Mouse (Mus musculus) embryonic fibroblast, embryonic 13.5 days (primary cell): ENCODE results near the gene Crnn.

Experiments
- CTCF ChIP-seq: IDR thresholded peaks from 2 replicates; pipeline ENCODE4 v1.5.1; 2011; ENCODE audit warnings: mild to moderate bottlenecking, control low read depth, low read length, moderate library complexity, borderline replicate concordance; ENCODE audit not compliant: insufficient read depth
- POLR2A ChIP-seq: IDR thresholded peaks from 2 replicates; pipeline ENCODE4 v1.6.1; 2011; ENCODE audit warnings: low read depth, mild to moderate bottlenecking, control low read depth, low read length, moderate library complexity

GRCm38 (mm10) chr3:93162502-93162901, 17.9 kb downstream of the Crnn start:
- TF ChIP-seq POLR2A: no peak
- TF ChIP-seq CTCF: no peak
